Mouse (Mus musculus): Measurements from ENCODE around the gene Adam33. TPM values are rescaled to one million over a fixed set of nuclear protein-coding genes. Genes with fewer than 3 reads are reported as not detected.
"Not testable (repeated sequence)": the region's sequence is repeated elsewhere in the genome, so short reads cannot be mapped to it uniquely, and the experiment has no call there.

The Adam33 gene
- polyA plus RNA-seq (2014; fragmentation: Nextera tagmentation; extraction: Ambion mirVana) = 3.6 and 4.8 TPM in 2 replicates

DNA sequence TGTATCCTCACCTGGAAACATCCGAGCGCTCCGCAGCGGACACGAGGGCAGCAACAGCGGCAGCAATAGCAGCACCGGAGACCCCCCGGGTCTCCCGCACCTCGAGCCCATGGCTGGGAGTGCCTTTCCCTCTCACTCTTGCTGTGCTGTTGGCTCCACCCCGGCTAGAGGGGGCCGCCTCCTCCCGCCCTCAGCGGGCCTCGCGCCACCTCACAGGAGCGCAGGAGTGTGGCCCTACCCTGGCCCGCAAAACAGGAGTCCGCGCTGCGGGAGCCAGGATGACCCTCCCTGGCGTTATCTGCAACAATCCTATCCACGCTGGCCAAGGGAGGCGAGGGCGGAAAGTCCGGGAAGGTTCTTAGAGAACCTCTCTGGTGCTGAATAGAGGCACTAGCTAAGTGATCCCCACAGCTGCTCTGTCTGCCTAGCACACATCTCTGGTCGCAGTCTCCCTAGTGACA, at the start of gene Adam33:
Gene Adam33 (minus strand): TSS at position 411 of the 461 bp plus-strand sequence.
- 1% methylated on average over 22 of the region's 27 CpGs for WGBS

GRCm38 (mm10) chr2:131105989-131106388, 42.4 kb upstream of the Adam33 start:
- no peak overlapping the region for H3K4me2 ChIP-seq (replicated peaks; ENCODE audit: low read depth, low read length)
- H3K9me3 ChIP-seq (ENCODE audit: control insufficient read depth, low read depth, low read length) = no peaks in the 10 kb centered on the region
- no peak for ATAC-seq (ENCODE audit: insufficient number of reproducible peaks, insufficient read depth, low FRiP score, low read depth)
- 92% methylated on average over 5 of the region's 5 CpGs for WGBS
- no peak overlapping the region for H3K27ac ChIP-seq (ENCODE audit: low read length)
- no peaks in the 10 kb centered on the region for H3K27me3 ChIP-seq (ENCODE audit: control insufficient read depth, insufficient read depth, low read length)
- H3K4me3 ChIP-seq (ENCODE audit: low read depth, low read length) = no peak overlapping the region
- H3K4me1 ChIP-seq (ENCODE audit: control insufficient read depth, insufficient read depth, low read length) = no peaks in the 10 kb centered on the region
- H3K36me3 ChIP-seq (ENCODE audit: control insufficient read depth, insufficient read depth, low read length) = no peaks in the 10 kb centered on the region
- H3K9ac ChIP-seq (replicated peaks; ENCODE audit: low read depth, low read length) = no peak overlapping the region

More for the DNA sequence above, at the start of gene Adam33:
- Histone ChIP-seq H3K36me3 (ENCODE audit: control insufficient read depth, insufficient read depth, low read length) (no peaks in the 10 kb centered on the region), H3K9me3 (ENCODE audit: control insufficient read depth, low read depth, low read length) (no peaks in the 10 kb centered on the region), H3K4me2 (replicated peaks; ENCODE audit: low read depth, low read length) (peak within 1 kb of the TSS; percentile 50), H3K27ac (ENCODE audit: low read length) (no peak within 1 kb of the TSS), H3K4me3 (ENCODE audit: low read depth, low read length) (peak within 1 kb of the TSS; percentile 21), H3K4me1 (ENCODE audit: control insufficient read depth, insufficient read depth, low read length) (peaks cover 8% of the 10 kb centered on the region; the same call in 1 of the 2 replicates), H3K27me3 (ENCODE audit: control insufficient read depth, insufficient read depth, low read length) (0 out of 2 replicates have a peak, but pooled peaks cover 3% of the 10 kb centered on the region), H3K9ac (replicated peaks; ENCODE audit: low read depth, low read length) (no peak within 1 kb of the TSS; the same call in 1 of the 2 replicates)
- peak; percentile 28; the same call in 1 of the 2 replicates for ATAC-seq (ENCODE audit: insufficient number of reproducible peaks, insufficient read depth, low FRiP score, low read depth)

DNA sequence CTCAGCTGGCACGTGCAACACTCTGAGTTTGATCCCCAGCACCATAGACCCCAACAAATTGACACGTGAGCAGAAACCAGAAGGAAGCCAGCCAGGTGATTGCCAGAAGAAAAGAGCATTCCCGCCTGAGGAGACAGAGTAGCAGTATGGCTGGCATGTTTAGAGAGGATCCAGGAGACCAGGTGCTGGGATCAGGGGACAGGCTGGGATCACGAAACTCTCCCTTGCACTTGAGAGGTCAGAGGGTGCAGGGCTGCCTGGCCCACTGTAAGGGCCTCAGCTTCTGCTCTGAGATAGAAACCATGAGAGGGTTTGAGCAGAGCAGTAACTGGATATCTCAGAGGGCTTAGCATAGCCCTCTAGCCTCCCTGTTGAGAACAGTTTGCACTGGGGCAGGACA, 41.4 kb upstream of the Adam33 start:
- H3K27ac ChIP-seq (ENCODE audit: low read length); ATAC-seq (ENCODE audit: insufficient number of reproducible peaks, insufficient read depth, low FRiP score, low read depth); H3K36me3 ChIP-seq (ENCODE audit: control insufficient read depth, insufficient read depth, low read length); H3K9ac ChIP-seq (replicated peaks; ENCODE audit: low read depth, low read length); H3K4me3 ChIP-seq (ENCODE audit: low read depth, low read length); H3K9me3 ChIP-seq (ENCODE audit: control insufficient read depth, low read depth, low read length); H3K4me1 ChIP-seq (ENCODE audit: control insufficient read depth, insufficient read depth, low read length); H3K27me3 ChIP-seq (ENCODE audit: control insufficient read depth, insufficient read depth, low read length); H3K4me2 ChIP-seq (replicated peaks; ENCODE audit: low read depth, low read length): not testable (repeated sequence)
- 66% methylated on average over 4 of the region's 4 CpGs for WGBS

DNA sequence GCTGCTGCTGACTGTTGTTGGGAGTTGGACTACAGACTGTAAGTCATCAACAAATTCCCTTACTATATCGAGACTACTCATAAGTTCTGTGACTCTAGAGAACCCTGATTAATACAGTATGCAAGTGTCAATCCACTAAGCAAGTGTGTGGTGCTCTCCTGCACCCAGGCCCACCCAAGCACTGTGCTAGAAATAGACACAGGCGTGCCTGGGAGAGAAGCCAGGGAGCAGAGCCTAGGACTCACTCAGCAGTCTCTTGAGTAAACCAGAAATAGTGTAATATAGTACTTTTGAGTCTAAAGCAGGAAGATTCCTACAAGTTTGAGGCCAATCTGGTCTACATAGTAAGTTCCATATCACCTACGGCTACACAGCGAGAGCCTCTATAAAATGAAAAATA, 40.4 kb upstream of the Adam33 start:
- H3K9me3 ChIP-seq (ENCODE audit: control insufficient read depth, low read depth, low read length) = no peaks in the 10 kb centered on the region
- 82% methylated on average over 4 of the region's 4 CpGs for WGBS
- no peak overlapping the region for H3K27ac ChIP-seq (ENCODE audit: low read length)
- no peak overlapping the region for H3K9ac ChIP-seq (replicated peaks; ENCODE audit: low read depth, low read length)
- no peak overlapping the region for H3K4me3 ChIP-seq (ENCODE audit: low read depth, low read length)
- ATAC-seq (ENCODE audit: insufficient number of reproducible peaks, insufficient read depth, low FRiP score, low read depth) = no peak
- no peaks in the 10 kb centered on the region for H3K36me3 ChIP-seq (ENCODE audit: control insufficient read depth, insufficient read depth, low read length)
- H3K27me3 ChIP-seq (ENCODE audit: control insufficient read depth, insufficient read depth, low read length) = no peaks in the 10 kb centered on the region
- H3K4me1 ChIP-seq (ENCODE audit: control insufficient read depth, insufficient read depth, low read length) = no peaks in the 10 kb centered on the region
- H3K4me2 ChIP-seq (replicated peaks; ENCODE audit: low read depth, low read length) = no peak overlapping the region

DNA sequence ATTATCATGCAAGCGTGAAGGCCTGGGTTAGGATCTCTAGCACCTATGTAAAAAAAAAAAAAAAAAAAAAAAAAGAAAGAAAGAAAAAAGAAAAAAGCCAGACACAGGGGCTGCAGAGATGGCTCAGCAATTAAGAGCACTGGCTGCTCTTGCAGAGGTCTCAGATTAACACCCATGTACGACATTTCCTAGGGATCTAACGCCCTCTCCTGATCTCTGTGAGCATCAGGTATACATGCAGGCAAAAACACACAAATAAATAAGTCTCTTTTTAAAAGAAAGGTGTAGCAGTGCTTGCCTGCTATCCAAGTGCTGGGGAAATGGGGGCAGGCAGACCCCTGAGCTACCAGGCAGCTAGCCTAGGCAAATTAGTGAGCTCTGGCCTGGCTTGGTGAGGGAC, 37.9 kb upstream of the Adam33 start:
- H3K4me1 ChIP-seq (ENCODE audit: control insufficient read depth, insufficient read depth, low read length) = no peaks in the 10 kb centered on the region
- no peak overlapping the region for H3K4me3 ChIP-seq (ENCODE audit: low read depth, low read length)
- H3K27me3 ChIP-seq (ENCODE audit: control insufficient read depth, insufficient read depth, low read length) = no peaks in the 10 kb centered on the region
- WGBS = 76% methylated on average over 3 of the region's 3 CpGs
- no peak overlapping the region for H3K4me2 ChIP-seq (replicated peaks; ENCODE audit: low read depth, low read length)
- no peaks in the 10 kb centered on the region for H3K9me3 ChIP-seq (ENCODE audit: control insufficient read depth, low read depth, low read length)
- H3K9ac ChIP-seq (replicated peaks; ENCODE audit: low read depth, low read length) = no peak overlapping the region
- H3K27ac ChIP-seq (ENCODE audit: low read length) = no peak overlapping the region
- H3K36me3 ChIP-seq (ENCODE audit: control insufficient read depth, insufficient read depth, low read length) = no peaks in the 10 kb centered on the region
- no peak for ATAC-seq (ENCODE audit: insufficient number of reproducible peaks, insufficient read depth, low FRiP score, low read depth)

DNA sequence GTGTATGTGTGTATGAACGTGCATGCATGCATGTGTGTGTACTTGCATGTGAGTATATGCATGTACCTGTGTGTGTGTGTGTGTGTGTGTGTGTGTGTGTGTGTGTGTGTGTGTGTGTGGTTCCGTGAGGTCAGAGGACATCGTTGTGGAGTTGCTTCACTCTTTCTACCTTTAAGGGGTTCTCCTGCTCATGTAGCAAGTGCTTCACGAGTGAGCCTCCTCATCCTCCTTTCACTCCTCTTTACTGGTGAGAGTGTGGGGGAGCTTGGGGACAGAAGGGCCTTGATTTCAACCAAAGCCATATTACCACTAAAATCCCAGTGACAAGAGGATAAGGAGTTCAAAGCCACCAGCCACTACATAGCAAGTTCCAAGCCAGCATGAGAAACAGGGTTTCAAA, 33.5 kb upstream of the Adam33 start:
- Histone ChIP-seq H3K4me3 (ENCODE audit: low read depth, low read length) (no peak overlapping the region), H3K4me2 (replicated peaks; ENCODE audit: low read depth, low read length) (no peak overlapping the region), H3K27ac (ENCODE audit: low read length) (peak overlapping the region; percentile 90), H3K4me1 (ENCODE audit: control insufficient read depth, insufficient read depth, low read length) (no peaks in the 10 kb centered on the region), H3K36me3 (ENCODE audit: control insufficient read depth, insufficient read depth, low read length) (no peaks in the 10 kb centered on the region), H3K9ac (replicated peaks; ENCODE audit: low read depth, low read length) (no peak overlapping the region), H3K9me3 (ENCODE audit: control insufficient read depth, low read depth, low read length) (no peaks in the 10 kb centered on the region), H3K27me3 (ENCODE audit: control insufficient read depth, insufficient read depth, low read length) (no peaks in the 10 kb centered on the region)
- no peak for ATAC-seq (ENCODE audit: insufficient number of reproducible peaks, insufficient read depth, low FRiP score, low read depth)
- whole genome bisulfite sequencing = 89% methylated on average over 4 of the region's 4 CpGs

- H3K4me2 ChIP-seq (replicated peaks; ENCODE audit: low read depth, low read length) = peak overlapping the region; percentile 0; the same call in 1 of the 2 replicates
- no peaks in the 10 kb centered on the region for H3K4me1 ChIP-seq (ENCODE audit: control insufficient read depth, insufficient read depth, low read length)
- peak; percentile 87 for ATAC-seq (ENCODE audit: insufficient number of reproducible peaks, insufficient read depth, low FRiP score, low read depth)
- H3K27ac ChIP-seq (ENCODE audit: low read length) = peak overlapping the region; percentile 90
- H3K36me3 ChIP-seq (ENCODE audit: control insufficient read depth, insufficient read depth, low read length) = no peaks in the 10 kb centered on the region
- H3K9me3 ChIP-seq (ENCODE audit: control insufficient read depth, low read depth, low read length) = no peaks in the 10 kb centered on the region
- H3K27me3 ChIP-seq (ENCODE audit: control insufficient read depth, insufficient read depth, low read length) = no peaks in the 10 kb centered on the region
- H3K4me3 ChIP-seq (ENCODE audit: low read depth, low read length) = no peak overlapping the region
- 4% methylated on average over 9 of the region's 9 CpGs for WGBS
- H3K9ac ChIP-seq (replicated peaks; ENCODE audit: low read depth, low read length) = no peak overlapping the region
These were observed 32.6 kb upstream of the Adam33 start for GRCm38 (mm10) chr2:131096101-131096795.

- H3K4me2 ChIP-seq (replicated peaks; ENCODE audit: low read depth, low read length) = no peak overlapping the region
- H3K27me3 ChIP-seq (ENCODE audit: control insufficient read depth, insufficient read depth, low read length) = no peaks in the 10 kb centered on the region
- 0% methylated on average over 1 of the region's 1 CpGs for WGBS
- H3K4me1 ChIP-seq (ENCODE audit: control insufficient read depth, insufficient read depth, low read length) = no peaks in the 10 kb centered on the region
- H3K9me3 ChIP-seq (ENCODE audit: control insufficient read depth, low read depth, low read length) = no peaks in the 10 kb centered on the region
- no peak overlapping the region for H3K4me3 ChIP-seq (ENCODE audit: low read depth, low read length)
- H3K36me3 ChIP-seq (ENCODE audit: control insufficient read depth, insufficient read depth, low read length) = no peaks in the 10 kb centered on the region
- no peak for ATAC-seq (ENCODE audit: insufficient number of reproducible peaks, insufficient read depth, low FRiP score, low read depth)
- H3K27ac ChIP-seq (ENCODE audit: low read length) = no peak overlapping the region
- H3K9ac ChIP-seq (replicated peaks; ENCODE audit: low read depth, low read length) = no peak overlapping the region
These were observed 31.2 kb upstream of the Adam33 start for GRCm38 (mm10) chr2:131094823-131095222.

GRCm38 (mm10) chr2:131093577-131093976, 30.0 kb upstream of the Adam33 start:
- no peaks in the 10 kb centered on the region for H3K27me3 ChIP-seq (ENCODE audit: control insufficient read depth, insufficient read depth, low read length)
- 83% methylated on average over 5 of the region's 5 CpGs for WGBS
- H3K4me1 ChIP-seq (ENCODE audit: control insufficient read depth, insufficient read depth, low read length) = no peaks in the 10 kb centered on the region
- no peak overlapping the region for H3K4me3 ChIP-seq (ENCODE audit: low read depth, low read length)
- H3K9me3 ChIP-seq (ENCODE audit: control insufficient read depth, low read depth, low read length) = no peaks in the 10 kb centered on the region
- H3K27ac ChIP-seq (ENCODE audit: low read length) = no peak overlapping the region
- no peaks in the 10 kb centered on the region for H3K36me3 ChIP-seq (ENCODE audit: control insufficient read depth, insufficient read depth, low read length)
- no peak overlapping the region for H3K9ac ChIP-seq (replicated peaks; ENCODE audit: low read depth, low read length)
- no peak for ATAC-seq (ENCODE audit: insufficient number of reproducible peaks, insufficient read depth, low FRiP score, low read depth)
- H3K4me2 ChIP-seq (replicated peaks; ENCODE audit: low read depth, low read length) = no peak overlapping the region
